Mouse (Mus musculus): ENCODE measurements at regions not wholly inside any gene's neighbourhood (a gene's known extent, or its start where the extent isn't known, plus 50 kb on each side); places are given as distances from the start of the nearest gene placed in this dataset.

GRCm38 (mm10) chr1:76880111-76880782 lies 634.6 kb downstream of the Epha4 start:
- Histone ChIP-seq H3K4me3 (replicated peaks) (no peak overlapping the region), H3K9ac (no peak overlapping the region), H3K27me3 (no peaks in the 10 kb centered on the region), H3K9me3 (replicated peaks) (no peaks in the 10 kb centered on the region), H3K4me1 (replicated peaks) (no peaks in the 10 kb centered on the region), H3K36me3 (no peaks in the 10 kb centered on the region), H3K27ac (no peak overlapping the region), H3K4me2 (no peak overlapping the region)
- WGBS (ENCODE audit: insufficient replicate concordance) = 63% methylated on average over 6 of the region's 6 CpGs
- no peak for ATAC-seq (ENCODE audit: low read depth)
- DNase-seq = no peak

- 46% methylated on average over 4 of the region's 4 CpGs for WGBS (ENCODE audit: insufficient replicate concordance)
- Histone ChIP-seq H3K4me3 (replicated peaks) (no peak overlapping the region), H3K4me2 (no peak overlapping the region), H3K27ac (no peak overlapping the region), H3K9me3 (replicated peaks) (no peaks in the 10 kb centered on the region), H3K27me3 (no peaks in the 10 kb centered on the region), H3K4me1 (replicated peaks) (no peaks in the 10 kb centered on the region), H3K9ac (no peak overlapping the region), H3K36me3 (no peaks in the 10 kb centered on the region)
- ATAC-seq (ENCODE audit: low read depth) (no peak), DNase-seq (no peak)
Observed at GRCm38 (mm10) chr1:76880783-76881145, 634.1 kb downstream of the Epha4 start.

GRCm38 (mm10) chr1:76896152-76896864 lies 618.6 kb downstream of the Epha4 start:
- ATAC-seq (ENCODE audit: low read depth) = no peak
- no peaks in the 10 kb centered on the region for H3K36me3 ChIP-seq
- 70% methylated on average over 17 of the region's 17 CpGs for WGBS (ENCODE audit: insufficient replicate concordance)
- H3K4me3 ChIP-seq (replicated peaks) = no peak overlapping the region
- H3K9me3 ChIP-seq (replicated peaks) = no peaks in the 10 kb centered on the region
- no peak for DNase-seq
- no peak overlapping the region for H3K4me2 ChIP-seq
- no peaks in the 10 kb centered on the region for H3K27me3 ChIP-seq
- no peak overlapping the region for H3K27ac ChIP-seq
- no peaks in the 10 kb centered on the region for H3K4me1 ChIP-seq (replicated peaks)
- H3K9ac ChIP-seq = no peak overlapping the region

GRCm38 (mm10) chr1:76897431-76897830 lies 617.5 kb downstream of the Epha4 start:
- DNase-seq = no peak
- Histone ChIP-seq H3K4me2 (no peak overlapping the region), H3K4me3 (replicated peaks) (no peak overlapping the region), H3K4me1 (replicated peaks) (no peaks in the 10 kb centered on the region), H3K27ac (no peak overlapping the region), H3K9ac (no peak overlapping the region), H3K36me3 (no peaks in the 10 kb centered on the region), H3K27me3 (no peaks in the 10 kb centered on the region), H3K9me3 (replicated peaks) (no peaks in the 10 kb centered on the region)
- WGBS (ENCODE audit: insufficient replicate concordance) = 75% methylated on average over 5 of the region's 7 CpGs
- no peak for ATAC-seq (ENCODE audit: low read depth)

GRCm38 (mm10) chr1:76911472-76911871 lies 603.4 kb downstream of the Epha4 start:
- no peak for DNase-seq

GRCm38 (mm10) chr1:76919541-76919940 lies 595.3 kb downstream of the Epha4 start:
- Histone ChIP-seq H3K27me3 (no peaks in the 10 kb centered on the region), H3K4me2 (no peak overlapping the region), H3K9me3 (replicated peaks) (no peaks in the 10 kb centered on the region), H3K36me3 (no peaks in the 10 kb centered on the region), H3K4me3 (replicated peaks) (no peak overlapping the region), H3K4me1 (replicated peaks) (no peaks in the 10 kb centered on the region), H3K9ac (no peak overlapping the region), H3K27ac (no peak overlapping the region)
- no peak for DNase-seq
- ATAC-seq (ENCODE audit: low read depth) = peak; percentile 61
- WGBS (ENCODE audit: insufficient replicate concordance) = 11% methylated on average over 2 of the region's 2 CpGs

More at GRCm38 (mm10) chr1:76911472-76911871, 603.4 kb downstream of the Epha4 start:
- Histone ChIP-seq H3K4me2 (no peak overlapping the region), H3K9ac (no peak overlapping the region), H3K36me3 (no peaks in the 10 kb centered on the region), H3K4me1 (replicated peaks) (no peaks in the 10 kb centered on the region), H3K27ac (no peak overlapping the region), H3K27me3 (no peaks in the 10 kb centered on the region), H3K9me3 (replicated peaks) (no peaks in the 10 kb centered on the region), H3K4me3 (replicated peaks) (no peak overlapping the region)
- 58% methylated on average over 3 of the region's 3 CpGs for WGBS (ENCODE audit: insufficient replicate concordance)
- ATAC-seq (ENCODE audit: low read depth) = 0 out of 2 replicates have a peak, but pooled peaks have one; percentile 48

GRCm38 (mm10) chr1:76920634-76921033 lies 594.3 kb downstream of the Epha4 start:
- ATAC-seq (ENCODE audit: low read depth) = no peak
- Histone ChIP-seq H3K36me3 (no peaks in the 10 kb centered on the region), H3K27ac (no peak overlapping the region), H3K4me2 (no peak overlapping the region), H3K9me3 (replicated peaks) (no peaks in the 10 kb centered on the region), H3K27me3 (no peaks in the 10 kb centered on the region), H3K4me1 (replicated peaks) (no peaks in the 10 kb centered on the region), H3K9ac (no peak overlapping the region), H3K4me3 (replicated peaks) (no peak overlapping the region)
- no peak for DNase-seq

- H3K9me3 ChIP-seq (replicated peaks) = no peaks in the 10 kb centered on the region
- WGBS (ENCODE audit: insufficient replicate concordance) = 61% methylated on average over 5 of the region's 5 CpGs
- no peak for DNase-seq
Observed at GRCm38 (mm10) chr1:76927041-76927440, 587.8 kb downstream of the Epha4 start.

GRCm38 (mm10) chr1:76928035-76928434 lies 586.9 kb downstream of the Epha4 start:
- H3K9me3 ChIP-seq (replicated peaks) = no peaks in the 10 kb centered on the region
- H3K27me3 ChIP-seq = no peaks in the 10 kb centered on the region
- no peak overlapping the region for H3K9ac ChIP-seq
- no peak overlapping the region for H3K4me2 ChIP-seq
- WGBS (ENCODE audit: insufficient replicate concordance) = 60% methylated on average over 2 of the region's 2 CpGs
- no peaks in the 10 kb centered on the region for H3K36me3 ChIP-seq
- no peaks in the 10 kb centered on the region for H3K4me1 ChIP-seq (replicated peaks)
- no peak overlapping the region for H3K4me3 ChIP-seq (replicated peaks)
- H3K27ac ChIP-seq = no peak overlapping the region
- DNase-seq = no peak
- no peak for ATAC-seq (ENCODE audit: low read depth)

More at GRCm38 (mm10) chr1:76927041-76927440, 587.8 kb downstream of the Epha4 start:
- Histone ChIP-seq H3K36me3 (no peaks in the 10 kb centered on the region), H3K27ac (no peak overlapping the region), H3K4me1 (replicated peaks) (no peaks in the 10 kb centered on the region), H3K27me3 (no peaks in the 10 kb centered on the region), H3K9ac (no peak overlapping the region), H3K4me2 (no peak overlapping the region), H3K4me3 (replicated peaks) (no peak overlapping the region)
- no peak for ATAC-seq (ENCODE audit: low read depth)

- DNase-seq (no peak), ATAC-seq (ENCODE audit: low read depth) (no peak)
- 60% methylated on average over 4 of the region's 4 CpGs for WGBS (ENCODE audit: insufficient replicate concordance)
- H3K4me1 ChIP-seq (replicated peaks) = no peaks in the 10 kb centered on the region
- no peak overlapping the region for H3K4me3 ChIP-seq (replicated peaks)
- H3K9me3 ChIP-seq (replicated peaks) = no peaks in the 10 kb centered on the region
- no peak overlapping the region for H3K4me2 ChIP-seq
- H3K9ac ChIP-seq = no peak overlapping the region
- H3K36me3 ChIP-seq = no peaks in the 10 kb centered on the region
- no peaks in the 10 kb centered on the region for H3K27me3 ChIP-seq
- H3K27ac ChIP-seq = no peak overlapping the region
Observed at GRCm38 (mm10) chr1:76933460-76933859, 581.4 kb downstream of the Epha4 start.

GRCm38 (mm10) chr1:76942730-76943129 lies 572.2 kb downstream of the Epha4 start:
- 31% methylated on average over 3 of the region's 3 CpGs for WGBS (ENCODE audit: insufficient replicate concordance)
- Histone ChIP-seq H3K27me3 (no peaks in the 10 kb centered on the region), H3K9ac (no peak overlapping the region), H3K27ac (no peak overlapping the region), H3K9me3 (replicated peaks) (no peaks in the 10 kb centered on the region), H3K4me2 (no peak overlapping the region), H3K4me1 (replicated peaks) (no peaks in the 10 kb centered on the region), H3K4me3 (replicated peaks) (no peak overlapping the region), H3K36me3 (no peaks in the 10 kb centered on the region)
- DNase-seq (no peak), ATAC-seq (ENCODE audit: low read depth) (no peak)

GRCm38 (mm10) chr1:76944046-76944445 lies 570.8 kb downstream of the Epha4 start:
- DNase-seq = no peak

More at GRCm38 (mm10) chr1:76944046-76944445, 570.8 kb downstream of the Epha4 start:
- no peak overlapping the region for H3K4me2 ChIP-seq
- H3K4me3 ChIP-seq (replicated peaks) = no peak overlapping the region
- no peak overlapping the region for H3K9ac ChIP-seq
- H3K27ac ChIP-seq = no peak overlapping the region
- H3K4me1 ChIP-seq (replicated peaks) = no peaks in the 10 kb centered on the region
- no peak for ATAC-seq (ENCODE audit: low read depth)
- H3K9me3 ChIP-seq (replicated peaks) = no peaks in the 10 kb centered on the region
- H3K36me3 ChIP-seq = no peaks in the 10 kb centered on the region
- no peaks in the 10 kb centered on the region for H3K27me3 ChIP-seq
- WGBS (ENCODE audit: insufficient replicate concordance) = 64% methylated on average over 4 of the region's 4 CpGs

All from liver, embryonic 13.5 days (tissue).